Mouse (Mus musculus) forebrain, embryonic 14.5 days (tissue): ENCODE data around the gene Xkrx. TPM values are rescaled to one million over a fixed set of nuclear protein-coding genes. Genes with fewer than 3 reads are reported as not detected.
"Not testable (repeated sequence)": the region's sequence is repeated elsewhere in the genome, so short reads cannot be mapped to it uniquely, and the experiment has no call there.

ENCODE experiments used
- ATAC-seq: fragments of 200-750 bp; cut with Nextera tagmentation; 2 replicates; pipeline ENCODE4 v1.8.0; 2017; ENCODE audit warnings: mild to moderate bottlenecking, moderate library complexity
- DNase-seq: peaks from one replicate; pipeline ENCODE4 v3.0.0-alpha.2; 2015; ENCODE audit warnings: low spot score
- H3K27ac ChIP-seq: fragments of 300-500 bp; sonication (generic); 2 replicates; pipeline ENCODE4 v1.5.1; 2014; ENCODE audit warnings: low read depth, mild to moderate bottlenecking, control low read depth, low read length, moderate library complexity
- H3K27me3 ChIP-seq: fragments of 300-500 bp; sonication (generic); replicated peaks from 2 replicates; pipeline ENCODE4 v1.6.1; 2014; ENCODE audit warnings: low read length, control low read depth, mixed read lengths; ENCODE audit not compliant: control insufficient read depth, insufficient read depth
- H3K36me3 ChIP-seq: fragments of 300-500 bp; sonication (generic); 2 replicates; pipeline ENCODE4 v1.6.1; 2014; ENCODE audit warnings: low read length, control low read depth; ENCODE audit not compliant: control insufficient read depth, insufficient read depth
- H3K4me1 ChIP-seq: fragments of 300-500 bp; sonication (generic); 2 replicates; pipeline ENCODE4 v1.6.1; 2014; ENCODE audit warnings: antibody characterized with exemption, low read length, control low read depth; ENCODE audit not compliant: control insufficient read depth, insufficient read depth
- H3K4me2 ChIP-seq: fragments of 300-500 bp; sonication (generic); 2 replicates; pipeline ENCODE4 v1.6.1; 2014; ENCODE audit warnings: mild to moderate bottlenecking, control low read depth, low read length
- H3K4me3 ChIP-seq: fragments of 300-500 bp; sonication (generic); 2 replicates; pipeline ENCODE4 v1.5.1; 2014; ENCODE audit warnings: low read depth, low read length, control low read depth
- H3K9ac ChIP-seq: fragments of 300-500 bp; sonication (generic); 2 replicates; pipeline ENCODE4 v1.6.1; 2014; ENCODE audit warnings: mild to moderate bottlenecking, low read length, control low read depth, moderate library complexity
- H3K9me3 ChIP-seq: fragments of 300-500 bp; sonication (generic); replicated peaks from 2 replicates; pipeline ENCODE4 v1.6.1; 2016; ENCODE audit warnings: low read length, control low read depth, mixed read lengths; ENCODE audit not compliant: control insufficient read depth
- WGBS: fragments of 180-500 bp; shearing (Covaris S2); extraction: QIAGEN DNeasy Blood & Tissue Kit; methylation state at CpG from one replicate; pipeline ENCODE4 v1.1.7; 2014; 5-methylcytosine and 5-hydroxymethylcytosine counted together
- polyA plus RNA-seq: library from polyadenylated mRNA; unstranded; fragments of >200 nt; fragmentation: Nextera tagmentation; extraction: Ambion mirVana; gene quantifications from 2 replicates; pipeline ENCODE4 v1.2.1, GENCODE M21; 2014

Gene Xkrx
- polyA plus RNA-seq, result 0.28 and 0.46 TPM in 2 replicates

DNA sequence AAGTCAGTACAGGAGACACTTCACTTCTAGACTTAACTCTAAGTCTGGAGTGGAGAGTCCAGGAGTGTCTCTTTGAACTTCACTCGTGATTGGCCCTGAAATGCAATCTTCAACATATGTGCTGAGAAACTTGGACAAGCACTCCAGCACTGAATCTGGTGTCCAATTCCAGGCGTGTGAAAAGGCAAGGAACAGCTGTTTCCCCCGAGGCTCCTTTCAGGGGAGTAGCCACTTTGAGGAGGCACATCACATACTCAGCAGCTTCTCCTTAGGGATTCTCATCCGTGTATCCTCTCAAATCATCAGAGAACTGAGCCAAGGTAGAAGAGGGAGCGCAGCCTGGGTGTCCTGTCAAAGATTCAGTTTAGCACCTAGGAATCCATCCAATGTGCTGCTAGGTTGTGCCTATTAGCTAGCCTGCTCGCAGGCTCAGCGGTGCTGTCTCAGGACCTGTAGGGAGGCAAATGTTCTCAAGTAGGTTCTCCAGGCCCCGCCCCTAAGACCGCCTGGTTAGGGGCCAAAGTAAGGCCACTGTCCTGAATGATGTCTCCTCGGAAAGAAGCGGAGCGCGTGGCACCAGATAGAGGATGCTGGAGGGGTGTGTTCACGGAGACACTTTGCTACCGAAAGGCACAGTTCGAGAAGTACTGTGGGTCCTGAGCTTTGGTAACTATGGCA is at the start of gene Xkrx:
Gene Xkrx (minus strand): TSS at position 34 of the 678 bp plus-strand sequence.
- H3K27ac ChIP-seq, result no peak within 1 kb of the TSS
- H3K4me1 ChIP-seq, result no peaks in the 10 kb centered on the region
- H3K27me3 ChIP-seq, result no peaks in the 10 kb centered on the region
- H3K36me3 ChIP-seq, result no peaks in the 10 kb centered on the region
- H3K4me3 ChIP-seq, result peak within 1 kb of the TSS; percentile 22
- H3K4me2 ChIP-seq, result peak within 1 kb of the TSS; percentile 45
- ATAC-seq (no peak), DNase-seq (no peak)
- no peaks in the 10 kb centered on the region for H3K9me3 ChIP-seq
- WGBS, result 42% methylated on average over 16 of the region's 16 CpGs
- peak within 1 kb of the TSS; percentile 21; the same call in 1 of the 2 replicates for H3K9ac ChIP-seq

DNA sequence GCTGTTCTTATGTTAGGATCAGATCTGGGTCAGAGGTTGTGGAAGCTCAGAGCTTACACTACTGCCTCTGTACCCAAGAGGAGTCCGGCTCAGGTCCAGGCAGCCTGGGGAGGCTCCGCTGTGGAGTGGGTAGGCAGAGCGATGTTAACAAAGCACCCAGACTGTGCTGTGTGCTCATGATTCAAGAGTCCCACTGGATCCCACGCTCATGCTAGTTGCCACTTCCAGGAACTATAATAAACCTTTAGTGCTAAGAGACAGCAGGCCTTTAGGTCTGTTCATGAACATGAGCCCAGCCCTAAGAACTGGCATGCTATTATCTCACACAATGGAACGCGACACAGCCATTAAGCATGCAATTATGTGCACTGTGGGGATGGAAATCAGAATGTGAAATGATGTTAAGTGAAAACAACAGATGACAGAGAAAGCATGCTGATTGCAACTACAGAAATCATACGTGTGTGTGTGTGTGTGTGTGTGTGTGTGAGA is 49.3 kb upstream of the Xkrx start:
- DNase-seq (peak; percentile 5), ATAC-seq (no peak)
- Histone ChIP-seq H3K9me3 (no peaks in the 10 kb centered on the region), H3K4me1 (no peaks in the 10 kb centered on the region), H3K4me3 (no peak overlapping the region), H3K4me2 (no peak overlapping the region), H3K36me3 (no peaks in the 10 kb centered on the region), H3K9ac (no peak overlapping the region), H3K27ac (no peak overlapping the region), H3K27me3 (no peaks in the 10 kb centered on the region)
- 63% methylated on average over 7 of the region's 7 CpGs for WGBS

DNA sequence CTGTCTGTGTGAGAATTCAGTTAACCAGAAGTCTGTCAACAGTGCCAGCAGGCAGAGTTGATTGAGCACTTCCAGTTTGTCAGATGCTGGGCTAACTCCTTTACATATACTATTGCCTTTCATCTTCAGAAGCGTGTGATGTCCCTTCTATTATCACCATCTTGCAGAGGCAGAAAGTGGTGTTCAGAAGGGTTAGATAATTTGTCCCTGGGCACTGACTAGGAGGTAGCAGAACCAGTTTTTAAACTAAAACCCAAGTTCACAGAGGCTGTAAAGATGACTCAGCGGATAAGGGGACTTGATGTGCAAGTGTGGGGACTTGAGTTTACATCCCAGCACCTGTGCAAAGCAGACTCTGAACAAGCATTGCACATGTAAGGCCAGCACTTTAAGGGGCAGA is 46.6 kb upstream of the Xkrx start:
- Histone ChIP-seq H3K4me1 (no peaks in the 10 kb centered on the region), H3K4me3 (no peak overlapping the region), H3K4me2 (no peak overlapping the region), H3K9ac (no peak overlapping the region), H3K9me3 (no peaks in the 10 kb centered on the region), H3K36me3 (no peaks in the 10 kb centered on the region), H3K27ac (no peak overlapping the region), H3K27me3 (no peaks in the 10 kb centered on the region)
- DNase-seq, result no peak
- no peak for ATAC-seq
- 85% methylated on average over 2 of the region's 2 CpGs for WGBS

DNA sequence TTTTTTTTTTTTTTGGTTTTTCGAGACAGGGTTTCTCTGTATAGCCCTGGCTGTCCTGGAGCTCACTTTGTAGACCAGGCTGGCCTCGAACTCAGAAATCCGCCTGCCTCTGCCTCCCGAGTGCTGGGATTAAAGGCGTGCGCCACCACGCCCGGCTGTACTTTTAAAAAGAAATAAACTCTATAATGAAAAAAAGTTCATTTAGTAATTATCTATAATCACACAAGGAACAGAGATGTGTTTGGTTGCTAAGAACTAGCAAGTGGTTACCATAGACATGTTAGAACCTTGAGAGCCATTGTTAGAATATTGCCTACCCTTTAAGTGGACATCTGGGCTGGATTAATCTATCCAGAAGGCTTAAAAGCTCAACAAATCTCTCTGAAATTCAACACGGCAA is 25.3 kb upstream of the Xkrx start, which contains the start of gene Arl13a:
Gene Arl13a (plus strand): TSS at position 301 of the 400 bp plus-strand sequence.
- WGBS, result 89% methylated on average over 9 of the region's 9 CpGs
- H3K27ac ChIP-seq, H3K9me3 ChIP-seq, H3K4me1 ChIP-seq, DNase-seq, H3K36me3 ChIP-seq, H3K4me3 ChIP-seq, ATAC-seq, H3K4me2 ChIP-seq, H3K27me3 ChIP-seq, H3K9ac ChIP-seq: not testable (repeated sequence)

DNA sequence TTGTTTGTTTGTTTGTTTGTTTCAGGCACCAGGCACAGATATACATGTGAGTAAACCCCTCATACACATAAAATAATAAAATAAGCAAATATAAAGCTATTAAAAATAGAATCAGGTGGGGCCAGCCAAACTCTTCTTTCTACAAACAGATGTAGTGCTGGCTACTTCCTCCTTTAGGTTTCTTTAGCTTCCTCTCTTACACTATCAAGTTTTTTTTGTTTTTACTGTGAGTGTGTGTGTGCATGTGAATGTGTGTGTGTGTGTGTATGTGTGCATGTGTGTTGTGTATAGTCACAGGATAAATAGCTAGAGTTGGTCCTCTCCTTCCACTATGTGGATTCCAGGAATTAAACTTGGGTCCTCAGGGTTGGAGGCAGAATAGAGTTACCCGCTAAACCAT is 12.8 kb upstream of the Xkrx start:
- H3K36me3 ChIP-seq, result no peaks in the 10 kb centered on the region
- no peaks in the 10 kb centered on the region for H3K4me1 ChIP-seq
- H3K4me2 ChIP-seq, result no peak overlapping the region
- ATAC-seq (no peak), DNase-seq (no peak)
- no peak overlapping the region for H3K27ac ChIP-seq
- 89% methylated on average over 1 of the region's 1 CpGs for WGBS
- H3K4me3 ChIP-seq, result no peak overlapping the region
- H3K27me3 ChIP-seq, result no peaks in the 10 kb centered on the region
- H3K9me3 ChIP-seq, result no peaks in the 10 kb centered on the region
- H3K9ac ChIP-seq, result no peak overlapping the region

DNA sequence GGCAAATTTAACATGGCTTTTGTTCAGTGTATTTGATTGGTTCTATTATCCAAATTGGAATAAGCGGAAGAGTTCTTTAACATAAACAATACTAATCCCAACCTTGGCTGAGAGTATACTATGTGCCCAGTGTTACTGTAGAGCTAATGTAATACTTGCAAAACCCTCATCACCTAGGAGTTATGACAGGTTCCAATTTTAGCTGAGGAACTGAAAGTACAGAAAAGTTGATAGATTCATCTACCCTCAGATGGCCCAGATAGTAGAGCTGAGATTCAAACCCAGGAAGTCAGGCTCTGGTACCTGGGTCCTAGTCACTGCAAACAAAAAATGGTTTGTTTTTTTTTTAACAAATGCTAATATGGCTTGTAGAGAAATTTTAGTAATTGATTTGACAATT is 8.7 kb upstream of the Xkrx start:
- Histone ChIP-seq H3K9ac (no peak overlapping the region), H3K9me3 (no peaks in the 10 kb centered on the region), H3K4me2 (no peak overlapping the region), H3K4me1 (no peaks in the 10 kb centered on the region), H3K36me3 (no peaks in the 10 kb centered on the region), H3K4me3 (no peak overlapping the region), H3K27me3 (no peaks in the 10 kb centered on the region), H3K27ac (no peak overlapping the region)
- 90% methylated on average over 1 of the region's 1 CpGs for WGBS
- DNase-seq, result no peak
- ATAC-seq, result no peak

DNA sequence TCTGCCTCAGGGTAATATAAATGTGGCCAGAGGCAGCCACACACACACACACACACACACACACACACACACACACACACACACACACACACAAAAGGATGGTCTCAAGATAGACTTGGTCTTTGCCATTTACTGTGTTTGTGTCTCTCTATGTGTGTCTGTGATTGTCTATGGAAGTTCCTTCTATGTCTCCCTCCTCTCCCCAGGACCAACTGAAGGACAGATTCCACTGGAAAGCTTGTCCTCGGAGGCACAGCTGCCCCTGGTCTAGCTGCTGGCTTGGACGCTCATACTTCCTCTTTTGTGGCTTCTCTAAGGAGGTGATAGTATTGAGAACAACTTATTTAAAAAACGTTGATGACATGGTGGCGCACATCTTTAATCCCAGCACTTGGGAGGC is 1.6 kb upstream of the Xkrx start:
- no peaks in the 10 kb centered on the region for H3K9me3 ChIP-seq
- WGBS, result 51% methylated on average over 4 of the region's 4 CpGs
- H3K4me2 ChIP-seq, result no peak overlapping the region
- no peak overlapping the region for H3K4me3 ChIP-seq
- DNase-seq, result no peak
- H3K27ac ChIP-seq, result no peak overlapping the region
- H3K4me1 ChIP-seq, result no peaks in the 10 kb centered on the region
- no peak overlapping the region for H3K9ac ChIP-seq
- no peaks in the 10 kb centered on the region for H3K27me3 ChIP-seq
- no peaks in the 10 kb centered on the region for H3K36me3 ChIP-seq
- no peak for ATAC-seq

DNA sequence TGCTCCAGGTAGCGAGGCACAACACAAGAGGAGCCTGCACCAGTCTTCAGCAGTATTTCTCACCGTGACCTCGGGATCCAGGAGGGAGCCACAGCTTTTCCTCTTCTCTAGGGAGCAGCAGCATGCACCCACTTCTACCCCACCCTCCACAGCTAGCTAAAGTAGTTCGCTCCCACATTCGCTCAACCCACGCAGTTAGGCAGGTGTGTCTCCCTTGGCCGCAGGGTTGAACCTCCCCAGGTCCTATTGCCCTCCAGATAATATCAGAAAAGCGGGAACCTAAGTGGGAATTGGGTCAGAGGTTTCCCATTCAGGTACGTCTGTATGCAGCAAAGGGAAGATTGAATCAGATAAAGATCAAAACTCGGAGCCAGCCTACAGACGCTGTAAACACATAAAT is 950 bp upstream of the Xkrx start:
- Histone ChIP-seq H3K4me1 (no peaks in the 10 kb centered on the region), H3K4me3 (peak overlapping the region; percentile 22), H3K27ac (no peak overlapping the region), H3K9me3 (no peaks in the 10 kb centered on the region), H3K27me3 (no peaks in the 10 kb centered on the region), H3K9ac (0 out of 2 replicates have a peak overlapping the region, but pooled peaks have one; percentile 21), H3K4me2 (peak overlapping the region; percentile 45), H3K36me3 (no peaks in the 10 kb centered on the region)
- ATAC-seq, result no peak
- 34% methylated on average over 11 of the region's 11 CpGs for WGBS
- DNase-seq, result no peak

DNA sequence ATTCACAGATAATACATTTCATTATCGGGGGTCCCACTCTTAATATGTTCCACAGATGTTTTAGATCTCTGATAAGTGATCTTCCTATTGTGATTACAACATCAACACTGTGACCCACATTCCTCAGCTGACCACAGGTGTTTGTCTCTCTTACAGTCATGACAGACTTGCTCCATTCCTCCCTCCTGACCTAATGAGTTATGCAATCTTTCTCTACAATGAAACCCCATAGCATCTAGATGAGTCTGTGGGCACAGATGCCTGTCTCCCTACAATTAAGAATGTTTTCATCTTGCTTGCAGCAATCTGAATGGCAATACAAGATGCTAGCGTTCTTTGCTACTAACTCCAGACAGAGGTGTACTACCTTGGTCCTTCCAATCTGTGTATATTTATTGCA is 1.4 kb downstream of the Xkrx start:
- no peak for DNase-seq

More for the DNA sequence above, 1.4 kb downstream of the Xkrx start:
- Histone ChIP-seq H3K36me3 (no peaks in the 10 kb centered on the region), H3K4me3 (no peak overlapping the region), H3K9ac (no peak overlapping the region), H3K4me1 (no peaks in the 10 kb centered on the region), H3K9me3 (no peaks in the 10 kb centered on the region), H3K27me3 (no peaks in the 10 kb centered on the region), H3K27ac (no peak overlapping the region), H3K4me2 (no peak overlapping the region)
- no peak for ATAC-seq
- 90% methylated on average over 2 of the region's 2 CpGs for WGBS
